21 mouse cellular contexts compared by ENCODE assay signal in the genomic region with DNA sequence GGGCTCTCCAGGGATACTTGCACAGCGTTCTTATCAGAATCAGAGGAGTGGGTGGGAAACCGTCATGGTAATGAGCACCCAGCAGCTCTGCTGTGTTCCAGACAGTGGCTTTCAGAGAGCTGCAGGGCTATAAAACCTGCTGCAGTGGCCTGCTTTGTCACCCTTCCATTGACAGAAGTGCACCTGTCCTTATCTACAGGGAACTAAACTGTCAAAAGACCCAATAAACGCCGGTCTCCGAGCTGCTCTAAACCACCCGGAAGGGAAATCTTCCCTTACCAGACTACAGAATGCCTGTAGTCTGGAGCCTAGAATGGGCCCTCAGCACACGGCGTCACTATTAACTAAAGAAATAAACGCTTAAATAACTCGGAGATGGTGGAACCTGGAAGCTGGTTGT. TPM values are rescaled to one million over a fixed set of nuclear protein-coding genes. Genes with fewer than 3 reads are reported as not detected.
DNase-seq lines count a peak whose midpoint lies in the region; ATAC-seq lines count a peak whose summit lies in the region.
"Had no signal": no experiment of that assay in that cellular context is flagged by ENCODE, and none has a peak within 500 bp of the region (broad histone marks: within the 10 kb centered on the region; RNA-seq: fewer than 3 reads in every experiment).

No protein-coding gene starts in this region.

- H3K4me2 ChIP-seq in heart, embryonic 11.5 days = no peak overlapping the region
- H3K4me2 ChIP-seq in intestine, embryonic 16.5 days (ENCODE audit: low read depth, low read length) = no peak overlapping the region
- H3K4me2 ChIP-seq: embryonic facial prominence, embryonic 12.5 days; forebrain, embryonic 13.5 days; forebrain, embryonic 15.5 days had no signal

- DNase-seq in heart, adult 11 months = peak; percentile 34
- no peak for DNase-seq in lung, adult 18-20 months
- no peak for DNase-seq in lung, postnatal 4 days
- DNase-seq: adrenal gland, adult 8-10 months; adrenal gland, postnatal 14 days; B cell, adult 2 months; cerebellum, adult 11-12 months; cerebellum, adult 2 months; cerebellum, adult 9-10 months; cerebellum, postnatal 10 days; cerebellum, postnatal 25 days had no signal

- 66% methylated on average over 10 of the region's 10 CpGs for WGBS in heart, embryonic 11.5 days (ENCODE audit: insufficient replicate concordance)
- WGBS in intestine, embryonic 16.5 days = 34% methylated on average over 10 of the region's 10 CpGs

- H3K4me3 ChIP-seq in heart, embryonic 11.5 days (ENCODE audit: low read depth, low read length) = no peak overlapping the region
- no peak overlapping the region for H3K4me3 ChIP-seq in intestine, embryonic 16.5 days (ENCODE audit: low read length)
- H3K4me3 ChIP-seq: embryonic facial prominence, embryonic 10.5 days; embryonic facial prominence, embryonic 12.5 days; forebrain, embryonic 13.5 days; forebrain, embryonic 15.5 days had no signal

- H3K9ac ChIP-seq in heart, embryonic 11.5 days (ENCODE audit: low read depth, low read length) = no peak overlapping the region
- no peak overlapping the region for H3K9ac ChIP-seq in intestine, embryonic 16.5 days (ENCODE audit: low read depth, low read length)
- H3K9ac ChIP-seq: embryonic facial prominence, embryonic 12.5 days; forebrain, embryonic 13.5 days; forebrain, embryonic 15.5 days had no signal

- H3K27ac ChIP-seq in heart, embryonic 11.5 days (ENCODE audit: low read depth, low read length) = no peak overlapping the region
- H3K27ac ChIP-seq in intestine, embryonic 16.5 days (ENCODE audit: low read length) = no peak overlapping the region
- H3K27ac ChIP-seq: embryonic facial prominence, embryonic 10.5 days; embryonic facial prominence, embryonic 12.5 days; forebrain, embryonic 13.5 days; forebrain, embryonic 15.5 days had no signal

- no peaks in the 10 kb centered on the region for H3K36me3 ChIP-seq in heart, embryonic 11.5 days (ENCODE audit: control insufficient read depth, insufficient read depth, low read length)
- no peaks in the 10 kb centered on the region for H3K36me3 ChIP-seq in intestine, embryonic 16.5 days (ENCODE audit: control insufficient read depth, insufficient read depth, low read length)
- H3K36me3 ChIP-seq: embryonic facial prominence, embryonic 10.5 days; embryonic facial prominence, embryonic 12.5 days; forebrain, embryonic 15.5 days; G1E had no signal

- ATAC-seq in heart, embryonic 11.5 days (replicated peaks; ENCODE audit: insufficient number of reproducible peaks, low FRiP score, low TSS enrichment) = no peak
- peak; percentile 92 for ATAC-seq in intestine, embryonic 16.5 days
- ATAC-seq: activated CD4-positive, CD25-positive, alpha-beta regulatory T cell, adult 4 months; CD4-positive, CD25-positive, alpha-beta regulatory T cell, adult 4 months; forebrain, embryonic 13.5 days; forebrain, embryonic 15.5 days; Patski had no signal

- no peaks in the 10 kb centered on the region for H3K9me3 ChIP-seq in heart, embryonic 11.5 days (replicated peaks; ENCODE audit: control insufficient read depth, low read length)
- no peaks in the 10 kb centered on the region for H3K9me3 ChIP-seq in intestine, embryonic 16.5 days (ENCODE audit: control insufficient read depth, low read length)
- H3K9me3 ChIP-seq: embryonic facial prominence, embryonic 10.5 days; embryonic facial prominence, embryonic 12.5 days; forebrain, embryonic 13.5 days; forebrain, embryonic 15.5 days; G1E had no signal

- no peaks in the 10 kb centered on the region; the same call in 1 of the 2 replicates for H3K27me3 ChIP-seq in heart, embryonic 11.5 days (ENCODE audit: control insufficient read depth, insufficient read depth, low read length)
- H3K27me3 ChIP-seq in intestine, embryonic 16.5 days (replicated peaks; ENCODE audit: control insufficient read depth, insufficient read depth, low read length) = no peaks in the 10 kb centered on the region
- H3K27me3 ChIP-seq: embryonic facial prominence, embryonic 12.5 days; forebrain, embryonic 13.5 days; forebrain, embryonic 15.5 days; Patski had no signal

- no peaks in the 10 kb centered on the region for H3K4me1 ChIP-seq in heart, embryonic 11.5 days (ENCODE audit: control insufficient read depth, insufficient read depth, low read length)
- no peaks in the 10 kb centered on the region for H3K4me1 ChIP-seq in intestine, embryonic 16.5 days (ENCODE audit: control insufficient read depth, insufficient read depth, low read length)
- H3K4me1 ChIP-seq: embryonic facial prominence, embryonic 10.5 days; embryonic facial prominence, embryonic 12.5 days; forebrain, embryonic 13.5 days; forebrain, embryonic 15.5 days had no signal

RNA-seq across cellular contexts. Expression of a gene that starts 9.5 kb away (rescaled TPM):
- polyA plus RNA-seq in heart, embryonic 11.5 days (2014; fragmentation: Nextera tagmentation; extraction: Ambion mirVana) = 17.3 and 19.0 TPM in 2 replicates
- polyA plus RNA-seq in intestine, embryonic 16.5 days (2015; fragmentation: Nextera tagmentation; extraction: Ambion mirVana) = 22.3 and 25.9 TPM in 2 replicates
